Mouse (Mus musculus) midbrain, embryonic 15.5 days (tissue): ENCODE measurements at regions not wholly inside any gene's neighbourhood (a gene's known extent, or its start where the extent isn't known, plus 50 kb on each side); places are given as distances from the start of the nearest gene placed in this dataset.

Experiments
- ATAC-seq: fragments of 200-750 bp; cut with Nextera tagmentation; replicated peaks from 2 replicates; pipeline ENCODE4 v1.8.0; 2017; ENCODE audit warnings: moderate TSS enrichment
- H3K27ac ChIP-seq: fragments of 300-500 bp; sonication (generic); 2 replicates; pipeline ENCODE4 v1.5.1; 2015; ENCODE audit warnings: mild to moderate bottlenecking, inconsistent platforms
- H3K27me3 ChIP-seq: fragments of 300-500 bp; sonication (generic); replicated peaks from 2 replicates; pipeline ENCODE4 v1.6.1; 2015; ENCODE audit warnings: inconsistent platforms
- H3K36me3 ChIP-seq: fragments of 300-500 bp; sonication (generic); replicated peaks from 2 replicates; pipeline ENCODE4 v1.6.1; 2015; ENCODE audit warnings: inconsistent platforms
- H3K4me1 ChIP-seq: fragments of 300-500 bp; sonication (generic); 2 replicates; pipeline ENCODE4 v1.6.1; 2015; ENCODE audit warnings: inconsistent platforms
- H3K4me2 ChIP-seq: fragments of 300-500 bp; sonication (generic); 2 replicates; pipeline ENCODE4 v1.6.1; 2015; ENCODE audit warnings: inconsistent platforms, mild to moderate bottlenecking, moderate library complexity
- H3K4me3 ChIP-seq: fragments of 300-500 bp; sonication (generic); 2 replicates; pipeline ENCODE4 v1.5.1; 2015; ENCODE audit warnings: mild to moderate bottlenecking, inconsistent platforms
- H3K9ac ChIP-seq: fragments of 300-500 bp; sonication (generic); 2 replicates; pipeline ENCODE4 v1.6.1; 2015; ENCODE audit warnings: mild to moderate bottlenecking, inconsistent platforms
- H3K9me3 ChIP-seq: fragments of 300-500 bp; sonication (generic); 2 replicates; pipeline ENCODE4 v1.6.1; 2016; ENCODE audit warnings: inconsistent platforms
- WGBS: fragments of 180-500 bp; shearing (Covaris S2); methylation state at CpG from one replicate; pipeline ENCODE4 v1.1.7; 2015; ENCODE audit warnings: mixed read lengths; 5-methylcytosine and 5-hydroxymethylcytosine counted together

- Histone ChIP-seq H3K9ac (no peak overlapping the region), H3K36me3 (no peaks in the 10 kb centered on the region), H3K4me2 (no peak overlapping the region), H3K4me1 (peaks cover 13% of the 10 kb centered on the region), H3K9me3 (no peaks in the 10 kb centered on the region), H3K27me3 (peaks cover 15% of the 10 kb centered on the region), H3K4me3 (no peak overlapping the region), H3K27ac (no peak overlapping the region)
- 78% methylated on average over 2 of the region's 2 CpGs for WGBS
- ATAC-seq: no peak
Observed at GRCm38 (mm10) chr19:45288722-45289121, 53.1 kb upstream of the Lbx1 start.

DNA sequence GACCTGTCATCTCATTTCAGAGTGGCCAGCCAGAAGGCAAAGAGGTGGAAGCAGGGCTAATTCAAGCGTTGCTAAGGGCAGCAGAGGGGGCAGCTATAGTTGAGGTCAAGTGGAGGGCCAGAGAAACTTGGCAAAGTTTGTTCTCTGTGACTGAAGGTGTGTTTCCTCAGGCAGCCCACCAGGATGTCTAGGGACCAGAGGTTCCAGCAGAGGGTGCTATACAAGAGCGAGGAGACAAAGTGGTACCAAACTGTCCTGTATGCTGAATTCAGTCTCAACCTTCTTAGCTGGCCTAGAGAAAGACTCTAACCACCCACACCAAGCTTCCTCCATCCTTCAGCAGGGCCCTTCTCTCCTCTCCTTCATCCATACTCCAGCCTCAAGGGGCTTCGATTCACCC, 62.2 kb upstream of the Lbx1 start:
- peaks cover 42% of the 10 kb centered on the region for H3K27me3 ChIP-seq
- 31% methylated on average over 3 of the region's 3 CpGs for WGBS

GRCm38 (mm10) chr19:45299341-45299740, 63.7 kb upstream of the Lbx1 start:
- H3K4me1 ChIP-seq: peaks cover 37% of the 10 kb centered on the region
- H3K4me2 ChIP-seq: no peak overlapping the region
- H3K27me3 ChIP-seq: peaks cover 35% of the 10 kb centered on the region
- H3K9ac ChIP-seq: no peak overlapping the region
- no peak overlapping the region for H3K27ac ChIP-seq
- no peak overlapping the region for H3K4me3 ChIP-seq
- no peak for ATAC-seq
- no peaks in the 10 kb centered on the region for H3K9me3 ChIP-seq
- 68% methylated on average over 3 of the region's 3 CpGs for WGBS
- H3K36me3 ChIP-seq: no peaks in the 10 kb centered on the region

More for the DNA sequence above, 62.2 kb upstream of the Lbx1 start:
- no peak overlapping the region for H3K4me2 ChIP-seq
- ATAC-seq: no peak
- H3K27ac ChIP-seq: no peak overlapping the region
- H3K9me3 ChIP-seq: no peaks in the 10 kb centered on the region
- H3K4me1 ChIP-seq: peaks cover 41% of the 10 kb centered on the region
- H3K9ac ChIP-seq: no peak overlapping the region
- no peak overlapping the region for H3K4me3 ChIP-seq
- H3K36me3 ChIP-seq: no peaks in the 10 kb centered on the region

DNA sequence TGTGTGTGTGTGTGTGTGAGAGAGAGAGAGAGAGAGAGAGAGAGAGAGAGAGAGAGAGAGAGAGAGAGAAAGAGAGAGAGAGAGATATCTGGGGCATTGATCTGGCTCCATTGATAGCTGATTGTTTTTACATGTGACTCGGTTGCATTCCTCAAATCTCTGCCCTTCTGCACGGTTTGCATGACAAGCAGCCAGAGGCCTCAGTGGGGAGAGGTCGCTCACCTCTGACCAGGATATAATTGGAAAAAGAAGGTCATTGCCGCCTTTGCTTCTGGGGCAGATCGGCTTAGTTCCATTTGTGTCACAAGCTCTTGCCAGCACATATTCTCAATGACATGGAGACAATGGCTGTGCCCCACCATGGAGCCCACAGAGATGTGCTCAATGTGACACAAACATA, 63.8 kb upstream of the Btrc start:
- peaks cover 37% of the 10 kb centered on the region for H3K4me1 ChIP-seq
- WGBS: 18% methylated on average over 5 of the region's 5 CpGs

DNA sequence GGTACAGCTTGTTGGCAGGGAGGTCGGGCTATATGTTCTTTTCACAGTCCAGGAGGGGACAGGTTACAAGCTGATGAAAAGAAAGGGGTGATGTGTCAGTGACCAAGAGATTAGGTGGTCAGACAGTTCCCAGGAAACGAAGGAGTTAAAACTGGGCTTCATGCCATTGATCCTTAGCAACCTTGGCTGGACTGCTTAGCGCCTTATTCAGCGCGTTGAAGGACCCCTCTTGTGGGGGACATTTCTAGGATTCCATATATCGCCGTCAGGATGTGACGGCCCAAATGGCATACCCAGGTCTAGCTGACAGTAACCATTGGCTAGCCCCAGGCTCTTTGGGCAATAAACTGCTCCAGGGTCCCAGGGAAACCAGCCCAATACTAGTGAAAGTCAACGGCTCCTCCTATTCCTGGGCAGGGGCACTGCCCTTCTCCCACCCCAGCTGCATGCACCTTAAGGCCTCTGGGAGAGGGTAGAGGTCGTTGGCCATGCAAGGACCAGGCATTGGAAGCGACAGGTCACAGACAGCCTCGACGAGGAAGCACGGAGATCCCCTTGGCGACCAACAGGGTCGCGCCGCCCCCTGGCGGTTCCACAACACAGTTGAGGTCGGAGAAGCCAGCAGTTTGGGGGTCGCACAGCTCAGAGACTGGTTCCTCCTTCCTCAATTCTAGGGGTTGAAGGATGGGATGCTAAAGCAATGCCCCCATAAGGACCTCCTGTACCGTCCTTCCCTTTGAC, 62.7 kb upstream of the Btrc start:
- peak; percentile 48 for ATAC-seq
- H3K4me1 ChIP-seq: peaks cover 34% of the 10 kb centered on the region

More for the DNA sequence above, 63.8 kb upstream of the Btrc start:
- Histone ChIP-seq H3K27ac (no peak overlapping the region), H3K36me3 (no peaks in the 10 kb centered on the region), H3K4me3 (no peak overlapping the region), H3K4me2 (no peak overlapping the region), H3K9me3 (no peaks in the 10 kb centered on the region), H3K9ac (no peak overlapping the region), H3K27me3 (peaks cover 37% of the 10 kb centered on the region)
- no peak for ATAC-seq

GRCm38 (mm10) chr19:45301432-45301732, 62.2 kb upstream of the Btrc start:
- 0 out of 2 replicates have a peak, but pooled peaks have one; percentile 5 for ATAC-seq
- H3K4me1 ChIP-seq: peaks cover 34% of the 10 kb centered on the region
- WGBS: 2% methylated on average over 12 of the region's 16 CpGs

More for the DNA sequence above, 62.7 kb upstream of the Btrc start:
- H3K4me2 ChIP-seq: peak overlapping the region; percentile 97
- WGBS: 4% methylated on average over 22 of the region's 22 CpGs
- H3K9me3 ChIP-seq: no peaks in the 10 kb centered on the region
- H3K4me3 ChIP-seq: peak overlapping the region; percentile 58
- peaks cover 45% of the 10 kb centered on the region for H3K27me3 ChIP-seq
- peak overlapping the region; percentile 77 for H3K9ac ChIP-seq
- H3K36me3 ChIP-seq: no peaks in the 10 kb centered on the region
- H3K27ac ChIP-seq: peak overlapping the region; percentile 98

GRCm38 (mm10) chr19:45301733-45302547, 61.6 kb upstream of the Btrc start:
- Histone ChIP-seq H3K36me3 (no peaks in the 10 kb centered on the region), H3K4me1 (peaks cover 36% of the 10 kb centered on the region), H3K9me3 (no peaks in the 10 kb centered on the region), H3K27me3 (peaks cover 45% of the 10 kb centered on the region), H3K27ac (peak overlapping the region; percentile 98), H3K4me3 (peak overlapping the region; percentile 58), H3K4me2 (peak overlapping the region; percentile 97), H3K9ac (peak overlapping the region; percentile 77)
- WGBS: under 1% methylated on average over 57 of the region's 58 CpGs
- ATAC-seq: peak; percentile 89

More at GRCm38 (mm10) chr19:45301432-45301732, 62.2 kb upstream of the Btrc start:
- peak overlapping the region; percentile 77 for H3K9ac ChIP-seq
- peak overlapping the region; percentile 58 for H3K4me3 ChIP-seq
- peak overlapping the region; percentile 97 for H3K4me2 ChIP-seq
- H3K36me3 ChIP-seq: no peaks in the 10 kb centered on the region
- H3K27me3 ChIP-seq: peaks cover 45% of the 10 kb centered on the region
- no peaks in the 10 kb centered on the region for H3K9me3 ChIP-seq
- H3K27ac ChIP-seq: peak overlapping the region; percentile 98

GRCm38 (mm10) chr19:45302548-45303241, 60.8 kb upstream of the Btrc start:
- H3K27me3 ChIP-seq: peaks cover 39% of the 10 kb centered on the region
- peak overlapping the region; percentile 58 for H3K4me3 ChIP-seq
- H3K9me3 ChIP-seq: no peaks in the 10 kb centered on the region
- no peaks in the 10 kb centered on the region for H3K36me3 ChIP-seq
- peak overlapping the region; percentile 98 for H3K27ac ChIP-seq
- peak; percentile 5 for ATAC-seq
- 2% methylated on average over 16 of the region's 16 CpGs for WGBS
- H3K4me1 ChIP-seq: peaks cover 37% of the 10 kb centered on the region
- H3K4me2 ChIP-seq: peak overlapping the region; percentile 97
- H3K9ac ChIP-seq: peak overlapping the region; percentile 77

DNA sequence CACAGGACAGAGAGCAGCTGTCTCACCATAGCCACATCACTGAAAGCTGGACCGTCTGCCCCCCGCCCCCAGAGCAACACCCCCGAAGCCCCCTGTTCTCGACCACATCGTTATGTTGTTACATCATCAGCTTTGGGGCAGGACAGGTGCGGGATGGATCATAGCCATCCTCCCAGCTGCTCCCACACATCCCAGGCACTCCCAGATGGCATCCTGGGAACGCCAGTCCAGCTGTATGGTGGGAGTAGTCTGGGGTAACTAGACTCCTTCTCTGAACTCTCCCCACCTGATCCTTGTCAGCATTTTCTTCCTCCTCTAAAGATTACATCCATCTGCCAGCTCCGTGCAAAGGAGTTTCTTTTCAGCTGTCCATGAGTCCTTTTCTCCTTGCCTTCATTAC, 59.0 kb upstream of the Btrc start:
- Histone ChIP-seq H3K9ac (no peak overlapping the region), H3K4me2 (no peak overlapping the region), H3K9me3 (no peaks in the 10 kb centered on the region), H3K27ac (no peak overlapping the region), H3K4me1 (peaks cover 37% of the 10 kb centered on the region), H3K4me3 (no peak overlapping the region), H3K36me3 (no peaks in the 10 kb centered on the region), H3K27me3 (peaks cover 41% of the 10 kb centered on the region)
- 8% methylated on average over 8 of the region's 8 CpGs for WGBS
- no peak for ATAC-seq

DNA sequence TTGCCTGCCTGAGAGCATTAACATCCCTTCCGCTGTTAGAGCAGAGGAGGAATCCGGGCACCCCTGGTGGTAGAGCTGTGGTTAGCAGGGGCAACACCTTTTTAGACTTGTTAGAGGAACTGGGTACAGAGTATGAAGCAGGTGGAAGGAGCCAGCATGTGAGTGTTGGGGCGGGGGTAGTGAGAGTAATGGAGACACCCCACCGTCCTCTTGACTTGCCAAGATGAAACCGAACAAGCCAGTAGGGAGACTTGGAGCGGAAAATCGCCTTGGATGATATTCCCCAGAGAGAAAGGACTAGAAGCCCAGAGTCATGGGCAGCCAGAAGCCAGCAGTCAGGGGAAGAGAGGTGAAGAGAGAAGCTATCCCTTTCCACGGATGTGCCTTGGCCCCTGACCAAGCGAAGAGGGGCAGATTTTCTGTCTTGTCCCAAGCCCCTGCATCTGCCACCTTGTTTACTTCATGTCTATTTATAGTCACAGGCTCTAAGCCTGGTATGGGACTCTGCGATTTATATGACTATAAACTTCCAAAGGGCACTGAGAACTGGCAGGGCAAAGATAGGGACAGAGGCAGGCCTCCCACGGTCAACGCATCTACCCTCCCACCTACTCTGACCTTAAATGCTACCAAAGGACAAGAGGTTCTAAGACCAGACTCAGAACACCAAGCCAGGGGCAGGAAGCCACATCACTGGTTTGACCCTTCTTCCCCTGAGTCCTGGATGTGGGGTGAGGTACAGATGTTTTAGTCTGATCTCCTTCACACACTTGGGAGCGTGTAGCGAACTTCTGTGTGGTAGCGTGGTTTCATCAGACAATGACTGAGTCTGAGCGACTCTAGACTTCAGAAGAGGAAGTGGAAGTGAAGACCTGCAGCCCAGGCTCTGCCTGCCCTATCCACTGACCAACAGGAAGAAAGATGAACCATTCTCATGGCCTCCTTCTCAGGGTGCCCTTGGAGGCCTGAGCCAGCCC, 55.9 kb upstream of the Btrc start:
- 53% methylated on average over 16 of the region's 16 CpGs for WGBS
- peaks cover 41% of the 10 kb centered on the region for H3K27me3 ChIP-seq

GRCm38 (mm10) chr19:45308676-45309275, 54.8 kb upstream of the Btrc start:
- 63% methylated on average over 8 of the region's 8 CpGs for WGBS
- H3K4me1 ChIP-seq: peaks cover 46% of the 10 kb centered on the region
- ATAC-seq: no peak

More for the DNA sequence above, 55.9 kb upstream of the Btrc start:
- H3K27ac ChIP-seq: no peak overlapping the region
- no peak overlapping the region for H3K4me2 ChIP-seq
- no peak overlapping the region for H3K4me3 ChIP-seq
- ATAC-seq: no peak
- H3K9me3 ChIP-seq: no peaks in the 10 kb centered on the region
- H3K36me3 ChIP-seq: no peaks in the 10 kb centered on the region
- no peak overlapping the region for H3K9ac ChIP-seq
- peaks cover 44% of the 10 kb centered on the region for H3K4me1 ChIP-seq

More at GRCm38 (mm10) chr19:45308676-45309275, 54.8 kb upstream of the Btrc start:
- Histone ChIP-seq H3K9me3 (no peaks in the 10 kb centered on the region), H3K27ac (no peak overlapping the region), H3K4me3 (no peak overlapping the region), H3K36me3 (no peaks in the 10 kb centered on the region), H3K9ac (no peak overlapping the region), H3K27me3 (peaks cover 41% of the 10 kb centered on the region), H3K4me2 (no peak overlapping the region)
